Mouse (Mus musculus) G1E (cell line): ENCODE measurements around the gene Spata18. TPM values are rescaled to one million over a fixed set of nuclear protein-coding genes. Genes with fewer than 3 reads are reported as not detected.

Experiments
- ATAC-seq: 2 replicates; pipeline ENCODE4 v1.8.0; 2016; ENCODE audit warnings: mild to moderate bottlenecking; ENCODE audit not compliant: insufficient number of reproducible peaks, poor library complexity, low FRiP score, severe bottlenecking; ENCODE audit errors: extremely low read depth
- DNase-seq: peaks from one replicate; pipeline ENCODE4 v3.0.0; 2012; ENCODE audit warnings: low spot score
- H3K27me3 ChIP-seq: 2 replicates; pipeline ENCODE4 v1.6.1; 2012; ENCODE audit warnings: mild to moderate bottlenecking, low read length, inconsistent platforms; ENCODE audit not compliant: insufficient read depth
- H3K36me3 ChIP-seq: replicated peaks from 2 replicates; pipeline ENCODE3; 2012; ENCODE audit warnings: mild to moderate bottlenecking, inconsistent platforms
- H3K4me1 ChIP-seq: 2 replicates; pipeline ENCODE4 v1.6.1; 2012; ENCODE audit warnings: low read depth, low read length, inconsistent platforms, mixed read lengths; ENCODE audit not compliant: insufficient read depth
- H3K4me3 ChIP-seq: 2 replicates; pipeline ENCODE4 v1.5.1; 2012; ENCODE audit warnings: low read depth, mild to moderate bottlenecking, inconsistent platforms, low read length, moderate library complexity, mixed read lengths
- H3K9me3 ChIP-seq: replicated peaks from 2 replicates; pipeline ENCODE4 v1.6.1; 2012; ENCODE audit warnings: inconsistent platforms
- CTCF ChIP-seq: IDR thresholded peaks from 2 replicates; pipeline ENCODE4 v1.5.1; 2012; ENCODE audit warnings: low read depth, low read length, inconsistent platforms, mixed read lengths
- GATA1 ChIP-seq: IDR thresholded peaks from 2 replicates; pipeline ENCODE4 v1.6.1; 2012; ENCODE audit warnings: borderline replicate concordance, low read length, inconsistent platforms, mixed read lengths
- GATA2 ChIP-seq: IDR thresholded peaks from 2 replicates; pipeline ENCODE4 v1.6.1; 2012; ENCODE audit warnings: low read depth, low read length, inconsistent platforms, borderline replicate concordance
- POLR2AphosphoS5 ChIP-seq: IDR thresholded peaks from 2 replicates; pipeline ENCODE4 v1.6.1; 2012; ENCODE audit warnings: low read depth, low read length, inconsistent platforms; ENCODE audit not compliant: insufficient replicate concordance
- TAL1 ChIP-seq: conservative IDR thresholded peaks from 2 replicates; pipeline ENCODE4 v1.6.1; 2012; ENCODE audit warnings: low read depth, low read length, inconsistent platforms, mixed read lengths
- polyA plus RNA-seq: library from polyadenylated mRNA; stranded (reverse); fragments of >175 nt; gene quantifications from 2 replicates; pipeline ENCODE4 v1.2.3, GENCODE M21; 2012
- total RNA-seq, 2 experiments: library from RNA; stranded (forward) in 1 of 2; stranded (reverse) in 1 of 2; fragments of 200-1000 nt in 1 of 2; fragments of >200 nt in 1 of 2; fragmentation: Nextera tagmentation in 1 of 2; gene quantifications; 2 replicates each; pipeline ENCODE4 v1.2.3; 2014 to 2017

Gene Spata18
- total and polyA plus RNA-seq, 3 experiments = not detected

GRCm38 (mm10) chr5:73647261-73647900, 3.8 kb upstream of the Spata18 start, which contains the start of gene Sgcb:
TSS of gene Sgcb (minus strand) at chr5:73647790.
- Histone ChIP-seq H3K4me1 (peaks cover 13% of the 10 kb centered on the region), H3K4me3 (peak within 1 kb of the TSS; percentile 38), H3K27me3 (peaks cover 28% of the 10 kb centered on the region), H3K36me3 (no peaks in the 10 kb centered on the region), H3K9me3 (peaks cover 6% of the 10 kb centered on the region)
- TF ChIP-seq POLR2AphosphoS5 = no peak
- no peak for TF ChIP-seq TAL1
- no peak for TF ChIP-seq GATA1
- no peak for TF ChIP-seq GATA2
- DNase-seq (no peak), ATAC-seq (no peak)

- Histone ChIP-seq H3K36me3 (no peaks in the 10 kb centered on the region), H3K27me3 (peaks cover 33% of the 10 kb centered on the region), H3K4me3 (peak overlapping the region; percentile 65), H3K9me3 (peaks cover 6% of the 10 kb centered on the region), H3K4me1 (peaks cover 13% of the 10 kb centered on the region)
- DNase-seq (peak; percentile 35), ATAC-seq (no peak)
- TF ChIP-seq GATA2 (no peak), GATA1 (no peak), TAL1 (no peak), CTCF (no peak), POLR2AphosphoS5 (no peak)
These were observed 714 bp upstream of the Spata18 start for GRCm38 (mm10) chr5:73650365-73650964.

- ATAC-seq = no peak
- Histone ChIP-seq H3K36me3 (no peaks in the 10 kb centered on the region), H3K4me1 (peaks cover 13% of the 10 kb centered on the region), H3K4me3 (no peak overlapping the region), H3K27me3 (peaks cover 33% of the 10 kb centered on the region), H3K9me3 (peaks cover 6% of the 10 kb centered on the region)
- no peak for TF ChIP-seq POLR2AphosphoS5
- no peak for TF ChIP-seq GATA1
- DNase-seq = no peak
These were observed 649 bp downstream of the Spata18 start for GRCm38 (mm10) chr5:73651855-73652201.

GRCm38 (mm10) chr5:73666695-73667094, 15.5 kb downstream of the Spata18 start:
- Histone ChIP-seq H3K27me3 (peaks cover 10% of the 10 kb centered on the region), H3K36me3 (no peaks in the 10 kb centered on the region), H3K4me3 (no peak overlapping the region), H3K9me3 (no peaks in the 10 kb centered on the region), H3K4me1 (no peaks in the 10 kb centered on the region)
- ATAC-seq (no peak), DNase-seq (no peak)
- TF ChIP-seq TAL1 (no peak), GATA1 (no peak), POLR2AphosphoS5 (no peak), GATA2 (no peak), CTCF (no peak)

DNA sequence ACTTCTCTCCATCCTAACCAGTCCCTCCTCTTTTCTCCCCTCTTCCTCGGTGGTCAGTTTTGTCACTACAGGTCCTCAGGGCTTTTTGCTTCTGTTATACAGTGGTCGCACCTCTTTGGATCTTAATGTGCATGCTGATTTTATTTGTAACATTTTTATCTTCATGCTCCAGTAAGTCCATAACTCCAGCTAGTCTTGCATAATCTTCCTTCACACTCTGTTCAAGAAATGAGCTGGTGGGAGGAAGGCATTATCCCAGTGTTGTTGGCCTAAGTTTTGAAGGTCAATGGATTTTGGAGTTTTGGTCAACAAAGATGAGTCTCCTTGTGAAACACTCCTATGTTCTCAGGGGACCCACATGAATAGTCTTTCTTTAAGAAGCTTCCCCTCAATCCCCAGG, 16.7 kb downstream of the Spata18 start:
- TF ChIP-seq GATA1 (no peak), POLR2AphosphoS5 (no peak), GATA2 (no peak), CTCF (no peak), TAL1 (no peak)
- H3K27me3 ChIP-seq = peaks cover 10% of the 10 kb centered on the region
- no peaks in the 10 kb centered on the region for H3K36me3 ChIP-seq
- DNase-seq (no peak), ATAC-seq (no peak)
- H3K4me3 ChIP-seq = no peak overlapping the region
- H3K9me3 ChIP-seq = no peaks in the 10 kb centered on the region
- no peaks in the 10 kb centered on the region for H3K4me1 ChIP-seq

DNA sequence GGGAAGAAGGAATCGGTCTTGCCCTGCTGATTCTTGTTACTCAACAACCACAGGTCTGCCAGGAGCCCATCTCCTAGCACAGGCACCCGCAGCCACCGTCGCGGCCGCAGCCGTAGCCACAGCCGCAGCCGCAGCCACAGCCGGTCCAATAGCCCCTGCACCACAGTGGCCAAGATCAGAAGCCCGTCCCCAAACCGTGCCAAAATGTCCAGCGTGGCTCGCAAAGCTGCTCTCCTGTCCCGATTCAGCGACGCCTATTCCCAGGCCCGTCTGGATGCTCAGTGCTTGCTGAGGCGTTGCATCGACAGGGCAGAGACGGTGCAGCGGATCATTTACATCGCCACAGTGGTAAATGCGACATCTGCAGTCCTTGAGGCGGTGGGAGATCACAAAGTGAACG, 18.2 kb downstream of the Spata18 start:
- ATAC-seq = no peak
- no peaks in the 10 kb centered on the region for H3K4me1 ChIP-seq
- TF ChIP-seq GATA1 = no peak
- no peak for TF ChIP-seq GATA2
- TF ChIP-seq CTCF = no peak
- no peak for TF ChIP-seq TAL1
- no peak for TF ChIP-seq POLR2AphosphoS5
- no peak overlapping the region for H3K4me3 ChIP-seq
- H3K36me3 ChIP-seq = no peaks in the 10 kb centered on the region
- no peak for DNase-seq
- H3K27me3 ChIP-seq = peaks cover 4% of the 10 kb centered on the region
- H3K9me3 ChIP-seq = no peaks in the 10 kb centered on the region
